Mouse (Mus musculus) intestine, embryonic 14.5 days (tissue): ENCODE results near the gene Tmem37. TPM values are rescaled to one million over a fixed set of nuclear protein-coding genes. Genes with fewer than 3 reads are reported as not detected.

Source experiments
- ATAC-seq: fragments of 200-750 bp; cut with Nextera tagmentation; replicated peaks from 2 replicates; pipeline ENCODE4 v1.8.0; 2017; ENCODE audit warnings: low read depth, moderate number of reproducible peaks, moderate TSS enrichment, moderate library complexity; ENCODE audit not compliant: low FRiP score, low TSS enrichment
- DNase-seq: peaks from one replicate; pipeline ENCODE4 v3.0.0-alpha.2; 2018; ENCODE audit warnings: low spot score
- H3K27ac ChIP-seq: fragments of 300-500 bp; sonication (generic); 2 replicates; pipeline ENCODE4 v1.5.1; 2014; ENCODE audit warnings: low read depth, mild to moderate bottlenecking, control low read depth
- H3K27me3 ChIP-seq: fragments of 300-500 bp; sonication (generic); replicated peaks from 2 replicates; pipeline ENCODE4 v1.6.1; 2014; ENCODE audit warnings: low read length, control low read depth; ENCODE audit not compliant: control insufficient read depth, insufficient read depth
- H3K36me3 ChIP-seq: fragments of 300-500 bp; sonication (generic); 2 replicates; pipeline ENCODE4 v1.6.1; 2014; ENCODE audit warnings: low read length, control low read depth; ENCODE audit not compliant: control insufficient read depth, insufficient read depth
- H3K4me1 ChIP-seq: fragments of 300-500 bp; sonication (generic); replicated peaks from 2 replicates; pipeline ENCODE4 v1.6.1; 2014; ENCODE audit warnings: low read length, control low read depth, mixed read lengths; ENCODE audit not compliant: control insufficient read depth, insufficient read depth
- H3K4me2 ChIP-seq: fragments of 300-500 bp; sonication (generic); 2 replicates; pipeline ENCODE4 v1.6.1; 2014; ENCODE audit warnings: low read length
- H3K4me3 ChIP-seq: fragments of 300-500 bp; sonication (generic); 2 replicates; pipeline ENCODE4 v1.5.1; 2014; ENCODE audit warnings: low read depth, low read length, control low read depth, mixed read lengths
- H3K9ac ChIP-seq: fragments of 300-500 bp; sonication (generic); 2 replicates; pipeline ENCODE4 v1.6.1; 2014; ENCODE audit warnings: mild to moderate bottlenecking, low read length
- H3K9me3 ChIP-seq: fragments of 300-500 bp; sonication (generic); 2 replicates; pipeline ENCODE4 v1.6.1; 2016; ENCODE audit warnings: low read length, control low read depth; ENCODE audit not compliant: control insufficient read depth
- WGBS: fragments of 180-500 bp; shearing (Covaris S2); extraction: QIAGEN DNeasy Blood & Tissue Kit; methylation state at CpG from one replicate; pipeline ENCODE4 v1.1.7; 2014; 5-methylcytosine and 5-hydroxymethylcytosine counted together
- polyA plus RNA-seq: library from polyadenylated mRNA; unstranded; fragments of >200 nt; fragmentation: Nextera tagmentation; extraction: Ambion mirVana; gene quantifications from 2 replicates; pipeline ENCODE4 v1.2.1, GENCODE M21; 2014

Gene Tmem37
- polyA plus RNA-seq, 1 experiment from 2014 or later: 17.6 TPM

DNA sequence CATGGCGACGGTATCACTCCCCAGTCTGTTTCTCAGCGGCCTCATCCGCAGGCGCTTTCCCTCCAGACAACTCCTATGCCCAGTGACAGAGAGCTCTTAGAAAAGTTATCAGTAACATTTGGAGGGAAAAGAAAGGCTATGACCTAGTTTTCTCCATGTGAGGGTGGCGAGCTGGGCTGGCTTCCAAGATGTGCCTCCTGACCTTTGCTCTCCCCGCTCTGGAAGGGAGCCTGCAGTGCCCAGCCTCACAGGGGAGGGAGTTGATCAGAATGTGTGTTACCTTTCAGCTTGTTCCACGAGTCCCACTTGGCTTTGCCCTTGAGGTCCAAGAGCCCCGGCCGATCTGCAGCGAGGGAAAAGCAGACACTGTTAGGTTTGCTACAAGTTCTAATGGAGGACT, 42.2 kb upstream of the Tmem37 start:
- no peak for DNase-seq
- no peaks in the 10 kb centered on the region for H3K27me3 ChIP-seq
- no peaks in the 10 kb centered on the region; the same call in 1 of the 2 replicates for H3K9me3 ChIP-seq
- no peak overlapping the region for H3K27ac ChIP-seq
- WGBS: 86% methylated on average over 11 of the region's 11 CpGs
- no peak overlapping the region for H3K4me3 ChIP-seq
- H3K9ac ChIP-seq: no peak overlapping the region
- ATAC-seq: no peak
- H3K4me1 ChIP-seq: peaks cover 2% of the 10 kb centered on the region; the same call in 1 of the 2 replicates
- H3K36me3 ChIP-seq: peaks cover 54% of the 10 kb centered on the region
- H3K4me2 ChIP-seq: no peak overlapping the region

DNA sequence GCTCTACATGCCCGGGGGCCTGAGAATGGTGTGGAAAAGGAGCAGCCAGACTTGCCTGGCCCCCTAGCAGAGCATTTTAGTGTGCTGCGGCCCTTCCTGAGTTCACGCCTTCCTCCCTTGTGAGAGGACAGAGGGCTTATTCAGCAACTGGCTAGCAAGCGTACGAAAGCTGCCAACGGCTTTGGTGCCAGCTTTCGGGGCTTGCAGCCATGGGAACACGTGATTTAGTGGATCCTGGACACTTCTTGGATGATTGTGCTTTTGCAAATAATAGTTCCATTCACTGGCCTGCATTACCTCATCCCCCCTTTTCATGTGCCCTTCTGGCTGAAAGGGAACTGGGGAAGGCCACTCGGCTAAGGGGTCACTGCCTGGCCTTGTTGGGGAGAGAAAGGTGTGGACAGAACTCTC, 41.8 kb upstream of the Tmem37 start:
- no peak overlapping the region for H3K4me3 ChIP-seq

DNA sequence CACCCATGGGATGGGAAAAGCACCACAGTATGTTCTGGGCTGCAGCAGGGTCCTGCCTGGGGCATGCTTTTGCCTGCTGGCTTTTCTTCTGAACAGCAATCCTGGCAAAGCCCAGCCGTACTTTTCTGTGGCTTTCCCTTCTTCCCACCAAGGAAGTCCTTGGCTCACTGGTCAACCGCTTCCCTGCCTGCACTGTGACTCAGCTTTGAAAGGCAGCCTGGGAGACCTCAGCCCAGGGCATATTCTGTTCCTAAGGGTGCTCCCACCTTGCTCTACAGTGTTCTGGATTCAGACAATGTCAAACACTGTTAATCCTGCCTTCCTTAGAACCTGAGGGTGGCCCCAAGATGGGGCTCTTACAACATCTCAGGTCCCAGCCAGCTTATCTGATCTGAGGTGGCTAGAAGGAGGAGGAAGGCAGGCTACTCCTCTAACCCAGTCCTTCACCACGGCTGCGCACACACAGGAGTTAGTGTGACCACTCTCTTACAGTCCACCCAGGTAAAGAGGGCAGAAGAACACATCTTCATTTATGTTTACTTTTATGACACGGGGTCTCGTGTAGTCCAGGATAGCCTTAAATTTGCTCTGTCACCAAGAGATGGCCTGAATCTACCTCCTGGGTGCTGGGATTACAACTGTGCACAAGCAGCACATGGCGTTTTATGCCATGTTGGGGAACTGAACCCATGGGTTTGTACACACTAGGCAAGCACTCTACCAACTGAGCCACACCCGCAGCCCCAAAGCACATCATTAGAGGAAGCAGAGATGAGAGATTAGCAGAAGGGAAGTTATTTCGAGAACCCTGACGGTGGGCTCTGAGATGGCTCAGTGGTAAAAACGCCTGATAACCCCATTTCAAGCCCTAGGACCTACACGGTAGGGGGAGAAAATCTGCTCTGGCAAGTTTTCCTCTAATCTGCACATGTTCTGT, 38.6 kb upstream of the Tmem37 start:
- H3K9me3 ChIP-seq: no peaks in the 10 kb centered on the region; the same call in 1 of the 2 replicates
- peaks cover 47% of the 10 kb centered on the region for H3K36me3 ChIP-seq
- no peak overlapping the region for H3K4me2 ChIP-seq
- DNase-seq: no peak
- no peak overlapping the region for H3K9ac ChIP-seq
- no peaks in the 10 kb centered on the region for H3K4me1 ChIP-seq
- H3K27me3 ChIP-seq: no peaks in the 10 kb centered on the region
- ATAC-seq: no peak
- WGBS: 88% methylated on average over 12 of the region's 12 CpGs
- H3K4me3 ChIP-seq: no peak overlapping the region
- H3K27ac ChIP-seq: no peak overlapping the region

More for the DNA sequence above, 41.8 kb upstream of the Tmem37 start:
- Histone ChIP-seq H3K27ac (no peak overlapping the region), H3K27me3 (no peaks in the 10 kb centered on the region), H3K4me2 (no peak overlapping the region), H3K9ac (no peak overlapping the region), H3K9me3 (no peaks in the 10 kb centered on the region; the same call in 1 of the 2 replicates), H3K4me1 (peaks cover 2% of the 10 kb centered on the region; the same call in 1 of the 2 replicates), H3K36me3 (peaks cover 54% of the 10 kb centered on the region)
- no peak for DNase-seq
- WGBS: 85% methylated on average over 9 of the region's 9 CpGs
- no peak for ATAC-seq

DNA sequence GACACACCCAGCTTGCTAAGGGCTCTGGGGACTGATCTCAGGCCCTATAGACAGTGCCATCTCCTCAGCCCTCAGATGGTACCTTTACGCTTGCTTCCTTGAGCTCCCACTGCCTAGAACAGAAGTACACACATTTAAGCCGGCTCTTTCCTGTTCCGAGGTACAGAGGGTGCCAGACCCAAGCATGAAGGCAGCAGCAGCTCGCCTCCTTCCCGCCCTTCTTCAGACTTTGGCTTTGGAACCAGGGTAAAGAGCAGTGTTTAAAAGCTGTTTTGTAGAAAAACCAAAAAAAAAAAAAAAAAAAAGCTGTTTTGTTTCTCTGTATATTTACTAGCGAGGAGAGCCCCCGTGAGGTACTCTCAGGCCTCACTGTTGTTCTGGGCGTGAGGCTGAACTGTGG, 37.9 kb upstream of the Tmem37 start:
- Histone ChIP-seq H3K36me3 (peaks cover 43% of the 10 kb centered on the region), H3K4me1 (no peaks in the 10 kb centered on the region), H3K27me3 (no peaks in the 10 kb centered on the region), H3K27ac (no peak overlapping the region), H3K9ac (no peak overlapping the region), H3K4me3 (no peak overlapping the region), H3K4me2 (no peak overlapping the region), H3K9me3 (no peaks in the 10 kb centered on the region; the same call in 1 of the 2 replicates)
- 92% methylated on average over 8 of the region's 8 CpGs for WGBS
- ATAC-seq (no peak), DNase-seq (no peak)

DNA sequence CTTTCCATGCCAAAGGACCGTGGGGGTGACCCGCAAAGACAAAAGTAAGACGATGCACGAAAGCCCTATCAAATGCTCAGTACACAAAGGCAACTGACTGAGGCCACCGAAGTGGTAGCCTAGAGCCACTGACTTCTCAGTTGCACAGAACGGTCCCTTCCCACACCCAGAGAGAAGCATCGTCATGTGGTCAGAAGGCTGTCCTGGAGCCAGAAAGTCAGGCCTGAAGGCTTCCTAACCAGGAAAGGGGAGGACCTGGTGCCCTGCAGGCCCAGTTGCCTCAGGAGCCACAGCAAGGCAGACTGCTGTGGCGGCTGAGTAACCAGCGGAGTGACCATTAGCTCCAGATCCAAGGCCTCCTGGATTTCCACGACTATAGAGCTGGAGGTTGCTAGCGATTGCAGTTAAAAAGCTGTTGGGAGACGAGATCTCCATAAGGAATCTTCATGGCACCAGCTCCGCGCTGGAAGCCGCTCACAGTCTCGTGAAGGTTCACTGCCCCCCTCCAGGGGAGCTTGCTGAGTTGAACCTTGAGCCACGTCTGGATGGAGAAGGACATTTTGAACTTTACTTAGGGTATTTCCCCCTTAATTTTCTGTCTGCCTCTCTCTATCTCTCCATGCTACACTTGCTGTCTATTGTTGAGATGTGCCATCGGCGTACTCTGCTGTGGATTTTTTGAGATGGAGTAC, 36.0 kb upstream of the Tmem37 start:
- WGBS: 88% methylated on average over 19 of the region's 19 CpGs
- Histone ChIP-seq H3K4me2 (no peak overlapping the region), H3K4me3 (no peak overlapping the region), H3K36me3 (peaks cover 27% of the 10 kb centered on the region), H3K27me3 (no peaks in the 10 kb centered on the region), H3K9ac (no peak overlapping the region), H3K27ac (no peak overlapping the region), H3K4me1 (no peaks in the 10 kb centered on the region), H3K9me3 (no peaks in the 10 kb centered on the region; the same call in 1 of the 2 replicates)
- DNase-seq (no peak), ATAC-seq (no peak)

DNA sequence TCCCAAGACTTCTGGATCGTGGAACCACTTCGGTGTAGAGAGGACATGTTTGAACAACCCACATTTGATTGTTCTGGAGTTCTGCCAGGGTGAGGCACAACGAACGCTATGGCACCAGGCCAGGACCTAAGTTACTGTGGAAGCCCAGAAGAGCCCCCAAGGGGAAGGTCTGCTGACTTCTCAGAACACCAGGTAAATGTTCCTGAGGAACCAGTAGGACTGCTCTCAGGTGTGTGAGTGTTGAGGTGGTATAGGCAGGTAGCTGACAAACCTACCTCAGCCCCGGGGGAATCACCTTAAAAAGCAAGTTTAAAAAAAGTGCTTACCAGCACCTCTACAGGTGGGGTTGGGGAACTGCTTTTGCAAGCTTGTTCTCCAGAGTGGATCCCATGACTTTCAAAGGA, 31.7 kb upstream of the Tmem37 start:
- Histone ChIP-seq H3K4me2 (no peak overlapping the region), H3K27me3 (no peaks in the 10 kb centered on the region), H3K9ac (no peak overlapping the region), H3K4me3 (no peak overlapping the region), H3K36me3 (no peaks in the 10 kb centered on the region), H3K27ac (no peak overlapping the region), H3K4me1 (no peaks in the 10 kb centered on the region), H3K9me3 (no peaks in the 10 kb centered on the region)
- 82% methylated on average over 5 of the region's 5 CpGs for WGBS
- no peak for DNase-seq
- no peak for ATAC-seq

DNA sequence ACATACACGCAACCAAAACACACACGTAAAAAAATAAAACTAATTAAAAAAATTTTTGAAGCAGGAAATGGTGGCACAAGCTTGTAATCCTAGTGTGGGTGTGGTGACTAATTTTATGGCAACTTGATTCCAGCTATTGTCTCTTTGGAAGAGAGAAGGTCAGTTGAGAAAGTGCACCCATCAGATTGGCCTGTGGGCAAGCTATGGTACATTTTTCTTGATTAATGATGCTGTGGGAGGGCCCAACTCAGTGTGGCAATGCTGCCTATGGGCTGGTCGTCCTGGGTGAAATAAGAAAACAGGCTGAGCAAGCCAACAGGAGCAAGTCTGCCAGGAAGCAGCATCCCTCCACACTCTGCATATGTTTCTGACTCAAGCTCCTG, 27.3 kb upstream of the Tmem37 start:
- 82% methylated on average over 3 of the region's 3 CpGs for WGBS
- no peak overlapping the region for H3K9ac ChIP-seq
- H3K9me3 ChIP-seq: no peaks in the 10 kb centered on the region
- no peaks in the 10 kb centered on the region for H3K36me3 ChIP-seq
- H3K27ac ChIP-seq: no peak overlapping the region
- no peak overlapping the region for H3K4me2 ChIP-seq
- ATAC-seq (no peak), DNase-seq (no peak)
- H3K4me3 ChIP-seq: no peak overlapping the region
- H3K27me3 ChIP-seq: no peaks in the 10 kb centered on the region
- H3K4me1 ChIP-seq: no peaks in the 10 kb centered on the region

DNA sequence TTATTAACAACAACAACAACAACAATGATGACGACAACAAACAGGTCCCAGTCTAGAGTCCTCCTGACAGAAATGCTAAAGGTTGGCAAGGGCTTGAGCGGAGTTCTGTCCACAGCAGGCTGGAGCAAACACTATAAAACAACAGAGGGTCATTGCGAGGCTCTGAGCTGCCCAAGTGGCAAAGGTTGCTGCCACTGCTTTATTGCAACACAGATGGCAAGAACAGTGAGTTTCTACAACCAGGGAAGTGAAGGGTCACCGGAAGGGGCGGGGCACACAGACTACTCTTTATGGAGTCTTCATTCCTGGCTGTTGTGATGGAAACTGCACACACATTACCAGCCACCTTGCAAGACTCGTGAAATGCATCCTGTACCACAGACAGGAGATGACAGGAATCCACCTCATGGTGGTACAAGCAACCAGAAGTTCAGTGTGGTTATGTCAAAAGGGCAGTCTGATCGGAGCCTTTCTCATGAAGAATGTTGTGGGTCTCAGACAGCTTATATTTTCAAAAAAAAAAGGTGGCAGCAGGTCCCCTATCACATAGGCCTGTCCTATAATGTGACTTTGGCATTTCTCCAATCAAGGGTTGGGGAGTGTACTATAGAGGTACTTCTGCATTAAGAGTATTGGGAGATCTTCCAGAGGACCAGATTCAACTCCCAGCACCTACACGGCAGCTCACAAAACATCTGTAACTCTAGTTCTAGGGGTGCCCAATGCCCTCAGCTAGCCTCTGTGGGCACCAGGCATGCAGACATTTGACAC, 26.8 kb upstream of the Tmem37 start:
- Histone ChIP-seq H3K4me3 (no peak overlapping the region), H3K27ac (no peak overlapping the region), H3K4me2 (no peak overlapping the region), H3K4me1 (no peaks in the 10 kb centered on the region), H3K9me3 (no peaks in the 10 kb centered on the region), H3K36me3 (no peaks in the 10 kb centered on the region), H3K27me3 (no peaks in the 10 kb centered on the region), H3K9ac (no peak overlapping the region)
- 79% methylated on average over 8 of the region's 8 CpGs for WGBS
- DNase-seq (no peak), ATAC-seq (no peak)
